Mouse (Mus musculus): ENCODE data around the gene Gm13306. TPM values are rescaled to one million over a fixed set of nuclear protein-coding genes. Genes with fewer than 3 reads are reported as not detected.
A peak's percentile ranks its signal among the peaks of the same experiment; 100 is the strongest.
"Not testable (repeated sequence)": the region's sequence is repeated elsewhere in the genome, so short reads cannot be mapped to it uniquely, and the experiment has no call there.

Gene Gm13306
- polyA plus RNA-seq (2015; fragmentation: Nextera tagmentation; extraction: Ambion mirVana): not detected in 2 replicates

DNA sequence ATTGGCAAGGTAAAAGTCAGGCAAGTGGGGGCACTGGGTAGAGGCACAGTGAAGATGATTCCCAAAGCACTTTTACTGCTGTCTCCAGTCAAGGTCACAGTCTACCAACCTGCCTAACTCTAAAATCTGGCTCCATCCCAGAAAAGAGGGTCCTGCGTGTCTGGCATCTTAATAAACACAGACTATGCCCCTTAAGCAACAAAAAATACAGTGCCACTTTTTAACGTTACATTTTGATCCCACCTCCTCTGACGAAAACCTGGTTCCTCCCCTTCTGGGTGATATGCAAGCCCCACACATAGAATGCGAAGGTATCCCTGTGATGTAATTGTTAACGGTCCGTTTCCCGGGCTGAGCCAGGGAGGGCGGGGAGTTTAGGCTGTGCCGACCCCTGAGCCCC lies at the start of gene Gm13306:
TSS of gene Gm13306 (plus strand) at position 301 of the 400 bp plus-strand sequence.
- H3K4me3 ChIP-seq; H3K9me3 ChIP-seq; H3K27me3 ChIP-seq; H3K4me2 ChIP-seq; H3K36me3 ChIP-seq; ATAC-seq (ENCODE audit: borderline replicate concordance, extremely low read depth, low FRiP score, low TSS enrichment); H3K27ac ChIP-seq; H3K4me1 ChIP-seq; H3K9ac ChIP-seq: not testable (repeated sequence)
- WGBS: no CpG with 5 or more reads among the region's 9 CpGs

DNA sequence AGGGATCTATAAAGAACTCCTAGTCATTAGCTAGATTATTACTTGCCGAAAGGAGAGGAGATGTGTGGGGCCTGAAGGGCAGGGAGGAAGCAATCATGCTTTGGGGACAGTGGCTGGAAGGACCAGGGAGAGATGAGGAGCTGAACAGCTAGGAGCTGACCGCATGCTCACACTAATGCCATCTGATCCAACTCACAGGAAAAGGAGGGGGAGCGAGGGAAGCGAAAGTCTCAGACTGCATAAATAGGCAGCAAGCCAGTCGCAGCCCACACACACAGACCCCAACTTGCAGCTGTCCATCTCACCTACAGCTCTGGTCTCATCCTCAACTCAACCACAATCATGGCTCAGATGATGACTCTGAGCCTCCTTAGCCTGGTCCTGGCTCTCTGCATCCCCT lies 38.7 kb upstream of the Gm13306 start, which contains the start of gene Gm13304:
TSS of gene Gm13304 (plus strand) at position 301 of the 400 bp plus-strand sequence.
- not testable (repeated sequence) for H3K4me2 ChIP-seq; ATAC-seq (ENCODE audit: borderline replicate concordance, extremely low read depth, low FRiP score, low TSS enrichment); H3K9ac ChIP-seq; H3K27me3 ChIP-seq; H3K9me3 ChIP-seq; H3K27ac ChIP-seq; H3K36me3 ChIP-seq; H3K4me1 ChIP-seq; H3K4me3 ChIP-seq
- whole genome bisulfite sequencing: no CpG with 5 or more reads among the region's 5 CpGs

DNA sequence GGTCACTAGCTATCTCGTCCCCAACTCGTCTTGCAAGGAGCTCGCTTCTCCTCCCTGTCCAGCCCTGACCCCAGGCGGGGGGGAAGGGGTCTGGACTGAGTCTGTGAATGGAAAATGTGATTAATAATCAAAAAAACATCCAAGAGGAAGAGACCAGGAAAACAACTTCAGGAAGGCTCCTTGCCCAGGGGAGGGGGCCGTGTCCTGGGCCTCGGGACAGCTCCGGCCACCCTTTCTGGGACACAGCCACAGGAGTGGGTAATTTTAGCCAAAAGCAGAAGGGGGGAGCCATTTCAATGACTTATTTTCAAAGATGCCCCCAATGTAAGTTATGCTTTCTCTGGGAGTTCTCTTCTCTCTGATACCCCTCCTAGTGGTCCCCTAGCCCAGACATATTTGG lies 15.3 kb downstream of the Gm13306 start, which contains the start of gene Gm13305:
TSS of gene Gm13305 (minus strand) at position 101 of the 400 bp plus-strand sequence.
- no CpG with 5 or more reads among the region's 7 CpGs for WGBS
- not testable (repeated sequence) for H3K9ac ChIP-seq; H3K4me1 ChIP-seq; H3K27ac ChIP-seq; H3K9me3 ChIP-seq; H3K4me3 ChIP-seq; ATAC-seq (ENCODE audit: borderline replicate concordance, extremely low read depth, low FRiP score, low TSS enrichment); H3K27me3 ChIP-seq; H3K36me3 ChIP-seq; H3K4me2 ChIP-seq

DNA sequence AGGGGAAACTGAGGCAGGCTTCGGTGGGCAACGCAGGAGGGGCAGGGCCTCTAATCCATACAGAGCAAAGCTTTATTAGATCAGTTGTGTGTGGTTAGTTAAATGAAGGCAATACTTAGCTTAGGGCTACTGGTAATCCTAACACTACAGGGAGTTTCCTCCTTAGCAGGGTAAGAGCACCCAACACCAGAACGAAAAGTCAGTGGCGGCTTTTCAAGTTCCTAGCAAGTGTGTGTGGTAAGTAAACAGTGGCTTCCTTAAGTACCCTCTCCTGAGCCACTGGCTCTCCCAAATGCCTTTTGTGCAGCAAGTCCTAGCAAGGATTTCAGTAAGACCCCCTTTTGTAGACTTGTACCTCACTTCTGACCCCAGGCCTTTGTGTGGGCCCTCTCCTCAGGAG lies 25.0 kb downstream of the Gm13306 start:
- ATAC-seq (ENCODE audit: borderline replicate concordance, extremely low read depth, low FRiP score, low TSS enrichment); H3K4me2 ChIP-seq; H3K27me3 ChIP-seq; H3K4me1 ChIP-seq; H3K36me3 ChIP-seq; H3K9ac ChIP-seq; H3K9me3 ChIP-seq; H3K27ac ChIP-seq; H3K4me3 ChIP-seq: not testable (repeated sequence)
- no CpG with 5 or more reads among the region's 4 CpGs for WGBS

DNA sequence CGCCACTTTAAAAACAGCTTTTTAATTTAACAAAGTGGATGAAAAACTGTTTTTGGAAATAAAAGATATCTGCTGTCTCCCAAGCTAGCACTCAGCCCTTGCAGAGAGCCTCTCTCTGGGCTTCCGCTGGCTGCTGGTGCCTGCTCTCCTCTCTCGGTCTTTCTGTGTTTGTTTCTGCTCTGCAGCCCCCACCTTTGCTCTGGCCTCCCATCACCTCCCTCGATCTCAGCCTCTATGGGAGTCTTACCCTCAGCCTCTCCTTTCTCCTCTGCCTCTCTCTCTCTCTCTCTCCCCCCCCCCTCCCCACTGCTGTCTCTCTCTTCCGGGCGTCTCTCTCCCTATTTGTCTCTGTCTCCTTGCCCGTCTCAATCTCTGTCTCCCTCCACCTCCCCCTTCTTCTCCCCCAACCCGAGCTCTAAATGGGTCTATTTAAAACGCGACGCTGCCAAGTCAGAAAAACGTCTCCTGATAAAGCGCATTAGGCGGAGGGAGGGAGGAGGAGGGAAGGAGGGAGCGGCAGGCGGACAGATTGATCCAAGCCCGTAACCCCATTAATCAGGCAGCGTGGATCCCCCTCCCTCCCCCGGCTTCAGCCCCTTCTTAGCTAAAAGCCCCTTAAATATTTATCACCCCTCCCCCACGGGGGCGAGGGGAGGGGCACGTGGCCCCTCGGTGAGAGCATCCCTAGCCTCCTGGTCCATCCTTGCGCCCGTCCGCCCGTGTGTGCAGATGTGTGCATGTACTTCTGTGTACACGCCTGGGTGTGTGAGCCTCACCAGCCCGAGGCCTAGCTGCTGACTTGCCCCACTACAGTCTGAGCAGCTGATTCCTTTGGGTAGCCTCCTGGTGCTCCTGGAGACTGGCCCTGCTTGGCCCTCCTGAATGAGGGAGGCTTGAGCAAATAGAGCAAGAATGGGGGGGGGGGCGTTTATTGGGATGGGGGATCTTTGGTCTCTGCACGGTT lies 30.3 kb downstream of the Gm13306 start:
- H3K4me2 ChIP-seq; H3K27me3 ChIP-seq; H3K9ac ChIP-seq; H3K36me3 ChIP-seq; H3K4me3 ChIP-seq; ATAC-seq (ENCODE audit: borderline replicate concordance, extremely low read depth, low FRiP score, low TSS enrichment); H3K27ac ChIP-seq; H3K9me3 ChIP-seq; H3K4me1 ChIP-seq: not testable (repeated sequence)
- WGBS: no CpG with 5 or more reads among the region's 31 CpGs

DNA sequence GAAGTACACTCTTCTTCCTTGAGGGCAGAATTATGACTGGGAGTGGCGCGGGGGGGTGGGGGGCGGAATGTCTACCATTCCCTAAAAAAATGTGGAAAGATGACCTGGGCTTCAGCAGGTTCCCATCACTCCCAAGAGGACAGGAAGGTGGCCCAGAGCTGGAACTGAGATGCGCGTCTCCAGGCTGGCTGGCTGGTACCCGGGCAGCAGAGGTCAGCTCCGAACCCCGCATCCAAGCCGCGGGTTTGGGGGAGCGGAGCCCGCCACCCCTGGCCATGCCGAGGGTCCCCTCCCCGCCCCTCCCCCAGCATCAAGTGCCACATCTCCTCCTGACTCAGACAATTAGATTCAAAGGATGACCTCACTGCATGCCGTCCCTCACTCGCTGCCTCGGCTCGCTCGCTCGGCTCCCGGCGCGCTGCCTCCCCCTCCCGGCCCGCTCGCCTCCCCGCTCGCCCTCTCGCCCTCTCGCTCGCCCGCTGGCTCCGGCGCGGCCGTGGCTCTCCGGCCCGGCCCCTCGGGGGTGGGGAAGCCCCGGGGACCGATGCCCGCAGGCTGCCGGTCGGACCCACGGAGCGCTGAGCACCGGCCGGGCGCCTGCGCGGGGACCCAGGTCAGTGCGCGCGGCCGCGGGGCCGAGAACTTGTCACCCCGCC lies 31.2 kb downstream of the Gm13306 start:
- no CpG with 5 or more reads among the region's 58 CpGs for WGBS
- not testable (repeated sequence) for H3K27ac ChIP-seq, H3K27me3 ChIP-seq, H3K9me3 ChIP-seq, H3K36me3 ChIP-seq, H3K9ac ChIP-seq, H3K4me1 ChIP-seq, H3K4me2 ChIP-seq, H3K4me3 ChIP-seq
- peak; percentile 19; the same call in 1 of the 2 replicates for ATAC-seq (ENCODE audit: borderline replicate concordance, extremely low read depth, low FRiP score, low TSS enrichment)

DNA sequence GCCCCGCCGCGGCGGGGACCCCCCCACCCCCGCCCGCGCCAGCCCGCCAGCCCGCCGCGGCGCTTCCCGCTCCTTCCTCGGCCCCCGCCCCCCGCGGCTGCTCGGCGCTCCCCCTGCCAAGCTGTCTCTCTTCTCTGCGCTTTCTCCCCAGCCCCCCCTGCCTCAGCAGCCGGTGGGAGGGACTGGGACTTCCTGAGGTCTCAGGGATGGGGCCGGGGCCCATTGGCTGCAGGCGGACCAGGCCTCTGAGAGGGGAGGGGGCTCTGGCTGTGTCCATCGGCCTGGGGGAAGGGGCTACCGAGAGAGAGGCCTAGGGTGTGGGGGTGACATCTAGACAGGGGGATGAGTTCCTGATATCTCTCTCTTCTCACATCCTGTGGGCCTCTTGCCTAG lies 31.7 kb downstream of the Gm13306 start:
- not testable (repeated sequence) for H3K4me3 ChIP-seq, H3K9ac ChIP-seq, H3K9me3 ChIP-seq, H3K36me3 ChIP-seq, H3K27me3 ChIP-seq, H3K4me2 ChIP-seq, H3K4me1 ChIP-seq, H3K27ac ChIP-seq
- peak; percentile 79; the same call in 1 of the 2 replicates for ATAC-seq (ENCODE audit: borderline replicate concordance, extremely low read depth, low FRiP score, low TSS enrichment)
- no CpG with 5 or more reads among the region's 25 CpGs for WGBS

Other genes starting within 250 kb of the Gm13306 start
- 26.8 and 44.4 TPM in 2 replicates for gene Gm21541, start 249.8 kb upstream of the Gm13306 start, polyA plus RNA-seq (2015; fragmentation: Nextera tagmentation; extraction: Ambion mirVana)
- 1.7 TPM in 2 replicates for gene Gm20878, start 211.9 kb upstream of the Gm13306 start, polyA plus RNA-seq (2015; fragmentation: Nextera tagmentation; extraction: Ambion mirVana)
- 0.06 and 0.11 TPM in 2 replicates for gene Fam205a4, start 187.4 kb upstream of the Gm13306 start, polyA plus RNA-seq (2015; fragmentation: Nextera tagmentation; extraction: Ambion mirVana)
- gene Gm21093, start 118.7 kb upstream of the Gm13306 start, polyA plus RNA-seq (2015; fragmentation: Nextera tagmentation; extraction: Ambion mirVana): 0.09 TPM in 1 of 2 replicates, not detected in the other
- gene Gm3893, start 62.2 kb upstream of the Gm13306 start, polyA plus RNA-seq (2015; fragmentation: Nextera tagmentation; extraction: Ambion mirVana): not detected in 2 replicates
- 11.5 TPM in 1 of 2 replicates, not detected in the other for gene Gm13304, start 38.6 kb upstream of the Gm13306 start, polyA plus RNA-seq (2015; fragmentation: Nextera tagmentation; extraction: Ambion mirVana)
- 0.54 TPM in 1 of 2 replicates, not detected in the other for gene Gm13305, start 15.2 kb downstream of the Gm13306 start, polyA plus RNA-seq (2015; fragmentation: Nextera tagmentation; extraction: Ambion mirVana)
- not detected in 2 replicates for gene Gm10600, start 87.2 kb downstream of the Gm13306 start, polyA plus RNA-seq (2015; fragmentation: Nextera tagmentation; extraction: Ambion mirVana)
- gene Ccl21b, start 102.3 kb downstream of the Gm13306 start, polyA plus RNA-seq (2015; fragmentation: Nextera tagmentation; extraction: Ambion mirVana): not detected in 2 replicates
- gene Gm21953, start 140.8 kb downstream of the Gm13306 start, polyA plus RNA-seq (2015; fragmentation: Nextera tagmentation; extraction: Ambion mirVana): not detected in 2 replicates
- gene Fam205a3, start 164.9 kb downstream of the Gm13306 start, polyA plus RNA-seq (2015; fragmentation: Nextera tagmentation; extraction: Ambion mirVana): not detected in 2 replicates